In the genomic region with DNA sequence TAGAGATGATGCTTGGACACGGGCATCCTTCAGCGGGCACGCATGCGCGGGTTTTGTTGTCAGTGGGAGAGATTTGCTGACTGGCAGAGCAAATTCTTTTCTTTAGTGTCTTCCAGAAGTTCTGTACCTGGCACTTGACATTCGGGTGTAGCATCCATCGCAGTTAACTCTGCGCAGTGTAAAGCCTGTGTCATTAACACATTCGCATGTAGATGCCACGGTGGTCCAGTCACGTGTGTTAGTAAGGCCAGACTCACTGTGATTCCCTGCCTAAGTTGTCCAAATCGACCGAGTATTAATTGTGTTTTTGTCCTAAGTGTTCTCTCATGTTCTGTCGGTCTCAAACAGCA, we compare ENCODE assay signal across 8 mouse cellular contexts. TPM values are rescaled to one million over a fixed set of nuclear protein-coding genes. Genes with fewer than 3 reads are reported as not detected.
DNase-seq lines count a peak whose midpoint lies in the region; ATAC-seq and TF ChIP-seq lines count a peak whose summit lies in the region.
"Not testable (repeated sequence)": the region's sequence is repeated elsewhere in the genome, so short reads cannot be mapped to it uniquely, and the experiment has no call there.

No protein-coding gene starts in this region.

- H3K36me3 ChIP-seq in CH12.LX (replicated peaks in 1 of 2; ENCODE audit: control insufficient read depth in 1 of 2, insufficient read depth in 1 of 2, low read length in 1 of 2); embryonic facial prominence, embryonic 11.5 days (replicated peaks; ENCODE audit: control insufficient read depth, insufficient read depth, low read depth, low read length); forebrain, postnatal 0 days (ENCODE audit: insufficient read depth); liver, embryonic 16.5 days (ENCODE audit: control insufficient read depth, insufficient read depth); midbrain, embryonic 15.5 days (replicated peaks); stomach, embryonic 15.5 days: not testable (repeated sequence)
- peaks cover 13% of the 10 kb centered on the region for H3K36me3 ChIP-seq in hindbrain, embryonic 13.5 days

- not testable (repeated sequence) for H3K27me3 ChIP-seq in CH12.LX (replicated peaks); embryonic facial prominence, embryonic 11.5 days (ENCODE audit: control insufficient read depth, insufficient read depth, low read length); forebrain, postnatal 0 days (ENCODE audit: insufficient read depth, low read length); hindbrain, embryonic 13.5 days; liver, embryonic 16.5 days (ENCODE audit: control insufficient read depth, insufficient read depth, low read depth, low read length); midbrain, embryonic 15.5 days (replicated peaks); stomach, embryonic 15.5 days (replicated peaks)

- not testable (repeated sequence) for H3K9me3 ChIP-seq in CH12.LX (replicated peaks; ENCODE audit: low read length); embryonic facial prominence, embryonic 11.5 days (replicated peaks; ENCODE audit: control insufficient read depth, low read length); forebrain, postnatal 0 days (ENCODE audit: low read length); liver, embryonic 16.5 days (replicated peaks; ENCODE audit: control insufficient read depth, low read length); midbrain, embryonic 15.5 days; stomach, embryonic 15.5 days
- H3K9me3 ChIP-seq in hindbrain, embryonic 13.5 days = peaks cover 12% of the 10 kb centered on the region

- DNase-seq in CH12.LX (ENCODE audit: extremely low read depth); embryonic facial prominence, embryonic 11.5 days (ENCODE audit: low spot score); forebrain, postnatal 0 days; layer of hippocampus, adult 2 months (ENCODE audit: low spot score in 2 of 2): not testable (repeated sequence)

- not testable (repeated sequence) for TF ChIP-seq POLR2A in CH12.LX (IDR thresholded peaks at IDR 0.05; ENCODE audit: low read depth, low read length)

- dilution Hi-C loops in CH12.LX (cut with MboI; ENCODE audit: extremely low pct_ligation_motif_present, extremely low pct_unique_long_range_greater_than_20kb, low sequenced_read_pairs) = not testable (repeated sequence)

- H3K4me1 ChIP-seq in CH12.LX (ENCODE audit: control insufficient read depth in 1 of 2, insufficient read depth in 2 of 2); embryonic facial prominence, embryonic 11.5 days (ENCODE audit: control insufficient read depth, insufficient read depth, low read length); forebrain, postnatal 0 days (ENCODE audit: insufficient read depth); hindbrain, embryonic 13.5 days (replicated peaks); liver, embryonic 16.5 days (ENCODE audit: control insufficient read depth, low read depth, low read length); midbrain, embryonic 15.5 days; stomach, embryonic 15.5 days: not testable (repeated sequence)

- in situ Hi-C loops in CH12.LX (cut with MboI; ENCODE audit: low pct_ligation_motif_present, low pct_unique_long_range_greater_than_20kb, low sequenced_read_pairs) = not testable (repeated sequence)

- not testable (repeated sequence) for TF ChIP-seq EP300 in CH12.LX (IDR thresholded peaks at IDR 0.05; ENCODE audit: low read length)

- TF ChIP-seq CTCF in CH12.LX (conservative IDR thresholded peaks at IDR 0.05 in 1 of 2, IDR thresholded peaks at IDR 0.05 in 1 of 2; ENCODE audit: low read depth in 2 of 2, low read length in 2 of 2); forebrain, postnatal 0 days (IDR thresholded peaks at IDR 0.05; ENCODE audit: low read depth); layer of hippocampus, adult 2 months (conservative IDR thresholded peaks at IDR 0.05): not testable (repeated sequence)

- not testable (repeated sequence) for ATAC-seq in embryonic facial prominence, embryonic 11.5 days (replicated peaks; ENCODE audit: insufficient number of reproducible peaks, low FRiP score, low TSS enrichment, low read depth); forebrain, postnatal 0 days; hindbrain, embryonic 13.5 days (ENCODE audit: low FRiP score); liver, embryonic 16.5 days (ENCODE audit: low read depth); stomach, embryonic 15.5 days (ENCODE audit: insufficient read depth, low FRiP score, low read depth)
- peak; percentile 61; the same call in 1 of the 2 replicates for ATAC-seq in midbrain, embryonic 15.5 days (replicated peaks)

- peak overlapping the region; percentile 56 to 80 (median 63) for H3K4me3 ChIP-seq in CH12.LX (replicated peaks in 1 of 3; ENCODE audit: low read depth in 2 of 3, low read length in 2 of 3, poor library complexity in 1 of 3)
- H3K4me3 ChIP-seq in embryonic facial prominence, embryonic 11.5 days (ENCODE audit: low read depth, low read length) = peak overlapping the region; percentile 40
- H3K4me3 ChIP-seq in forebrain, postnatal 0 days (ENCODE audit: low read depth, low read length) = peak overlapping the region; percentile 42
- H3K4me3 ChIP-seq in hindbrain, embryonic 13.5 days = peak overlapping the region; percentile 45
- H3K4me3 ChIP-seq in layer of hippocampus, adult 2 months = peak overlapping the region; percentile 61
- H3K4me3 ChIP-seq in liver, embryonic 16.5 days (ENCODE audit: low read depth, low read length) = peak overlapping the region; percentile 62
- H3K4me3 ChIP-seq in midbrain, embryonic 15.5 days = peak overlapping the region; percentile 51
- H3K4me3 ChIP-seq in stomach, embryonic 15.5 days (replicated peaks) = peak overlapping the region; percentile 55

- peak overlapping the region; percentile 61 for H3K4me2 ChIP-seq in CH12.LX (ENCODE audit: insufficient read depth, low read depth, poor library complexity, severe bottlenecking)
- H3K4me2 ChIP-seq in embryonic facial prominence, embryonic 11.5 days (ENCODE audit: low read depth, low read length) = peak overlapping the region; percentile 13
- peak overlapping the region; percentile 44 for H3K4me2 ChIP-seq in forebrain, postnatal 0 days (ENCODE audit: low read depth)
- peak overlapping the region; percentile 52 for H3K4me2 ChIP-seq in hindbrain, embryonic 13.5 days
- H3K4me2 ChIP-seq in liver, embryonic 16.5 days (ENCODE audit: low read depth, low read length) = peak overlapping the region; percentile 46
- H3K4me2 ChIP-seq in midbrain, embryonic 15.5 days = peak overlapping the region; percentile 44
- H3K4me2 ChIP-seq in stomach, embryonic 15.5 days = peak overlapping the region; percentile 52

- 35% methylated on average over 10 of the region's 14 CpGs for WGBS in embryonic facial prominence, embryonic 11.5 days
- WGBS in forebrain, postnatal 0 days = 23% methylated on average over 14 of the region's 14 CpGs
- WGBS in hindbrain, embryonic 13.5 days = 26% methylated on average over 14 of the region's 14 CpGs
- 17% methylated on average over 14 of the region's 14 CpGs for WGBS in liver, embryonic 16.5 days (ENCODE audit: insufficient replicate concordance)
- WGBS in midbrain, embryonic 15.5 days = 27% methylated on average over 14 of the region's 14 CpGs
- 17% methylated on average over 14 of the region's 14 CpGs for WGBS in stomach, embryonic 15.5 days

- peak overlapping the region; percentile 65 for H3K9ac ChIP-seq in CH12.LX (ENCODE audit: insufficient read depth, low read depth)
- H3K9ac ChIP-seq in embryonic facial prominence, embryonic 11.5 days (replicated peaks; ENCODE audit: low read length) = peak overlapping the region; percentile 65
- peak overlapping the region; percentile 59 for H3K9ac ChIP-seq in forebrain, postnatal 0 days
- H3K9ac ChIP-seq in hindbrain, embryonic 13.5 days = peak overlapping the region; percentile 75
- H3K9ac ChIP-seq in liver, embryonic 16.5 days (ENCODE audit: low read depth, low read length); stomach, embryonic 15.5 days: not testable (repeated sequence)
- peak overlapping the region; percentile 56 for H3K9ac ChIP-seq in midbrain, embryonic 15.5 days

- not testable (repeated sequence) for H3K79me2 ChIP-seq in CH12.LX (replicated peaks; ENCODE audit: control insufficient read depth, extremely low read depth, insufficient read depth, poor library complexity, severe bottlenecking)

- H3K27ac ChIP-seq in CH12.LX (ENCODE audit: insufficient read depth, low read depth) = peak overlapping the region; percentile 84; the same call in 1 of the 2 replicates
- H3K27ac ChIP-seq in embryonic facial prominence, embryonic 11.5 days (replicated peaks; ENCODE audit: low read depth, low read length) = 0 out of 2 replicates have a peak overlapping the region, but pooled peaks have one; percentile 35
- H3K27ac ChIP-seq in forebrain, postnatal 0 days (ENCODE audit: low read depth, low read length) = peak overlapping the region; percentile 89; the same call in 1 of the 2 replicates
- H3K27ac ChIP-seq in hindbrain, embryonic 13.5 days = peak overlapping the region; percentile 91
- H3K27ac ChIP-seq in layer of hippocampus, adult 2 months = peak overlapping the region; percentile 88
- H3K27ac ChIP-seq in liver, embryonic 16.5 days (ENCODE audit: low read length) = not testable (repeated sequence)
- peak overlapping the region; percentile 93 for H3K27ac ChIP-seq in midbrain, embryonic 15.5 days
- peak overlapping the region; percentile 74; the same call in 1 of the 2 replicates for H3K27ac ChIP-seq in stomach, embryonic 15.5 days

- not testable (repeated sequence) for TF ChIP-seq RAD21 in CH12.LX (IDR thresholded peaks at IDR 0.05; ENCODE audit: low read depth, low read length)

RNA-seq across cellular contexts. Expression of a gene that starts 0.4 kb away (rescaled TPM):
- 2.8 and 4.1 TPM in 2 replicates for total RNA-seq in CH12.LX (2012; rRNA removed)
- 9.0 and 9.6 TPM in 2 replicates for total RNA-seq in CH12.LX (2014; rRNA removed)
- 2.6 and 3.3 TPM in 2 replicates for polyA plus RNA-seq in CH12.LX (2012; ENCODE audit: insufficient read length, low read depth)
- 8.1 and 8.4 TPM in 2 replicates for polyA plus RNA-seq in embryonic facial prominence, embryonic 11.5 days (2014; fragmentation: Nextera tagmentation; extraction: Ambion mirVana)
- total RNA-seq in forebrain, postnatal 0 days (2014; rRNA removed) = 10.5 and 12.1 TPM in 2 replicates
- 3.9 TPM in 2 replicates for polyA plus RNA-seq in forebrain, postnatal 0 days (2015; fragmentation: Nextera tagmentation; extraction: Ambion mirVana)
- 7.1 and 7.6 TPM in 2 replicates for polyA plus RNA-seq in hindbrain, embryonic 13.5 days (2015; fragmentation: Nextera tagmentation; extraction: Ambion mirVana)
- total RNA-seq in layer of hippocampus, adult 2 months (2021) = 1 to 10 TPM; 7.7 to 8.5 TPM
- polyA plus RNA-seq in liver, embryonic 16.5 days (2015; fragmentation: Nextera tagmentation; extraction: Ambion mirVana) = 0.50 and 0.63 TPM in 2 replicates
- 6.1 and 7.4 TPM in 2 replicates for polyA plus RNA-seq in midbrain, embryonic 15.5 days (2015; fragmentation: Nextera tagmentation; extraction: Ambion mirVana)
- polyA plus RNA-seq in stomach, embryonic 15.5 days (2015; fragmentation: Nextera tagmentation; extraction: Ambion mirVana) = 4.2 and 5.0 TPM in 2 replicates

RNA-seq across cellular contexts. Expression of a gene that starts 35.7 kb away (rescaled TPM):
- total RNA-seq in CH12.LX (2012; rRNA removed) = 4.3 and 5.2 TPM in 2 replicates
- total RNA-seq in CH12.LX (2014; rRNA removed) = 8.1 and 8.8 TPM in 2 replicates
- polyA plus RNA-seq in CH12.LX (2012; ENCODE audit: insufficient read length, low read depth) = 2.9 and 3.3 TPM in 2 replicates
- 14.7 and 15.0 TPM in 2 replicates for polyA plus RNA-seq in embryonic facial prominence, embryonic 11.5 days (2014; fragmentation: Nextera tagmentation; extraction: Ambion mirVana)
- 17.2 TPM in 2 replicates for total RNA-seq in forebrain, postnatal 0 days (2014; rRNA removed)
- 6.7 and 9.6 TPM in 2 replicates for polyA plus RNA-seq in forebrain, postnatal 0 days (2015; fragmentation: Nextera tagmentation; extraction: Ambion mirVana)
- 13.9 and 14.4 TPM in 2 replicates for polyA plus RNA-seq in hindbrain, embryonic 13.5 days (2015; fragmentation: Nextera tagmentation; extraction: Ambion mirVana)
- 10 to 100 TPM; 11.9 to 12.5 TPM for total RNA-seq in layer of hippocampus, adult 2 months (2021)
- polyA plus RNA-seq in liver, embryonic 16.5 days (2015; fragmentation: Nextera tagmentation; extraction: Ambion mirVana) = 2.0 and 2.3 TPM in 2 replicates
- polyA plus RNA-seq in midbrain, embryonic 15.5 days (2015; fragmentation: Nextera tagmentation; extraction: Ambion mirVana) = 17.3 and 17.8 TPM in 2 replicates
- polyA plus RNA-seq in stomach, embryonic 15.5 days (2015; fragmentation: Nextera tagmentation; extraction: Ambion mirVana) = 12.9 and 13.8 TPM in 2 replicates

RNA-seq across cellular contexts. Expression of a gene that starts 44.2 kb away (rescaled TPM):
- 2.6 and 2.8 TPM in 2 replicates for total RNA-seq in CH12.LX (2012; rRNA removed)
- 4.7 and 5.0 TPM in 2 replicates for total RNA-seq in CH12.LX (2014; rRNA removed)
- polyA plus RNA-seq in CH12.LX (2012; ENCODE audit: insufficient read length, low read depth) = 1.3 and 1.7 TPM in 2 replicates
- polyA plus RNA-seq in embryonic facial prominence, embryonic 11.5 days (2014; fragmentation: Nextera tagmentation; extraction: Ambion mirVana) = 5.4 and 5.7 TPM in 2 replicates
- 13.2 and 15.6 TPM in 2 replicates for total RNA-seq in forebrain, postnatal 0 days (2014; rRNA removed)
- 4.8 and 7.1 TPM in 2 replicates for polyA plus RNA-seq in forebrain, postnatal 0 days (2015; fragmentation: Nextera tagmentation; extraction: Ambion mirVana)
- polyA plus RNA-seq in hindbrain, embryonic 13.5 days (2015; fragmentation: Nextera tagmentation; extraction: Ambion mirVana) = 9.1 and 9.6 TPM in 2 replicates
- total RNA-seq in layer of hippocampus, adult 2 months (2021) = 1 to 10 TPM; 8.8 to 9.7 TPM
- polyA plus RNA-seq in liver, embryonic 16.5 days (2015; fragmentation: Nextera tagmentation; extraction: Ambion mirVana) = 0.98 and 1.6 TPM in 2 replicates
- 11.0 and 13.5 TPM in 2 replicates for polyA plus RNA-seq in midbrain, embryonic 15.5 days (2015; fragmentation: Nextera tagmentation; extraction: Ambion mirVana)
- polyA plus RNA-seq in stomach, embryonic 15.5 days (2015; fragmentation: Nextera tagmentation; extraction: Ambion mirVana) = 6.1 TPM in 2 replicates
